Mouse (Mus musculus): ENCODE results near the gene Rabl3. TPM values are rescaled to one million over a fixed set of nuclear protein-coding genes. Genes with fewer than 3 reads are reported as not detected.
A peak's percentile ranks its signal among the peaks of the same experiment; 100 is the strongest.

Rabl3 gene
- polyA plus RNA-seq, 1 experiment from 2014 or later = 14.9 TPM

DNA sequence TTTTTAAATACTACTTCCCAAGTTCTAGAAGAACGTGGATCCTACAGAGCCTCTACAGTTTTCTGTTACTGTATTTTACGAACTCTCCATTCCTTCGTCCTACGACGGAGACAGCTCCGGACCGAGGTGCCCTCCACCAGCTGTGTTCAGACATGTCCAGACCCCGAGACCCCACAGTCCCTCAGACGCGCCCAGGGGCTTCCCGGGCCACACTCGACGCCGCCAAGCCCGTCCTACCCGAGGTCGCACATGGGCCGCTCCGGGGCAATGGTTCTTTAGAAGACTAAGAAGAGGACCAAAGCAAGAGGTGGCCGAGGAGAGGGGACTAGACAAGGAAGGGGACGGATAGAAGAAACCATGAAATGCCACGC, 460 bp upstream of the Rabl3 start:
- WGBS (ENCODE audit: insufficient replicate concordance) = under 1% methylated on average over 22 of the region's 22 CpGs
- Histone ChIP-seq H3K4me1 (ENCODE audit: insufficient read depth) (peaks cover 17% of the 10 kb centered on the region), H3K27ac (ENCODE audit: low read depth) (peak overlapping the region; percentile 81), H3K36me3 (replicated peaks; ENCODE audit: insufficient read depth, low read length) (peaks cover 14% of the 10 kb centered on the region; the same call in 1 of the 2 replicates), H3K9ac (replicated peaks) (peak overlapping the region; percentile 89), H3K4me2 (ENCODE audit: low read depth, low read length) (peak overlapping the region; percentile 97), H3K9me3 (ENCODE audit: low read length) (no peaks in the 10 kb centered on the region), H3K4me3 (ENCODE audit: low read depth, low read length) (peak overlapping the region; percentile 74), H3K27me3 (ENCODE audit: insufficient read depth, low read length) (no peaks in the 10 kb centered on the region)
- TF ChIP-seq CTCF (IDR thresholded peaks at IDR 0.05; ENCODE audit: low read depth) = no peak
- TF ChIP-seq EP300 (IDR thresholded peaks at IDR 0.05; ENCODE audit: low read depth) = no peak
- ATAC-seq (peak; percentile 45), DNase-seq (no peak)

DNA sequence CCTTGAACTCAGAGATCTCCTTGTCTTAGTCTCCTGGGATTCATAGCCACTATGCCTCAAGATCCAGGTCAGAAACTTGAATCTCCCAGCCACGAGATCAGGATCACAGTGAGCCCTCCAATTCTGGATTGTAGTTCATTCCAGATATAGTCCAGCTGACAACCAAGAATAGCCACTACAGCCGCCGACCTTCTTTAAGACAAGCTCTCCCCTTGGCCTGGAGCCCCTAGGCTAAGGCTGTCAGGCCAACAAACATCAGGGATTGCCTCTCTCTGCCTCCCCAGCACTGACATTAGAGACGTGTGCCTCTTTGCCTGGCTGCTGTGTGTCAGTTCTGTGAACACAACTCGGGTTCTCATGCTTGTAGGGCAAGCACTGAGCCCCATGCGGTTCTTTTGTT, 1.1 kb downstream of the Rabl3 start:
- H3K27ac ChIP-seq (ENCODE audit: low read depth) = no peak overlapping the region
- TF ChIP-seq CTCF (IDR thresholded peaks at IDR 0.05; ENCODE audit: low read depth) = no peak
- no peak for TF ChIP-seq EP300 (IDR thresholded peaks at IDR 0.05; ENCODE audit: low read depth)
- H3K9ac ChIP-seq (replicated peaks) = no peak overlapping the region
- H3K27me3 ChIP-seq (ENCODE audit: insufficient read depth, low read length) = no peaks in the 10 kb centered on the region
- peak overlapping the region; percentile 75; the same call in 1 of the 2 replicates for H3K4me2 ChIP-seq (ENCODE audit: low read depth, low read length)
- no peak overlapping the region for H3K4me3 ChIP-seq (ENCODE audit: low read depth, low read length)
- H3K4me1 ChIP-seq (ENCODE audit: insufficient read depth) = peaks cover 14% of the 10 kb centered on the region
- 84% methylated on average over 6 of the region's 6 CpGs for WGBS (ENCODE audit: insufficient replicate concordance)
- DNase-seq = no peak
- H3K9me3 ChIP-seq (ENCODE audit: low read length) = no peaks in the 10 kb centered on the region
- H3K36me3 ChIP-seq (replicated peaks; ENCODE audit: insufficient read depth, low read length) = peaks cover 6% of the 10 kb centered on the region
- ATAC-seq = no peak

DNA sequence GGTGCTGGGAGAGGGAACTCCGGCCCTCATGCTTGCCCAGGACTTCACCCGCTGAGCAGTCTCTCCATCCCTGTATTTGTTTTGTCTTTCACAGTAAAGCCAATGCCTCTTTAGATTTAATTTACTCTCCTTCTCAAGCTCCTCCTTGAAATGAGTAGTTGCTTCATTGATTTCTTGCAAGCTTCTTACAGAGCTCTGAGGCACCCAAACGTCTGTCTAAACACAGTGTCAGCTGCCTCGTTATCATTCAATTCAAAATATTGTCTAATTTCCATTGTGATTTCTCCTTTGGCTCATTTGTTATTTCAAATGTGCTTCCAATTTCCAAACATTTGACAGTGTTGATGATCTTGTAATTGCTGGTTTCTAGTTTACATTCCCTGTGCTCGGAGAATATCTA, 6.6 kb downstream of the Rabl3 start:
- no peak for ATAC-seq
- Histone ChIP-seq H3K9me3 (ENCODE audit: low read length) (no peaks in the 10 kb centered on the region), H3K36me3 (replicated peaks; ENCODE audit: insufficient read depth, low read length) (peaks cover 6% of the 10 kb centered on the region), H3K4me1 (ENCODE audit: insufficient read depth) (no peaks in the 10 kb centered on the region; the same call in 1 of the 2 replicates), H3K27ac (ENCODE audit: low read depth) (no peak overlapping the region), H3K9ac (replicated peaks) (no peak overlapping the region), H3K4me2 (ENCODE audit: low read depth, low read length) (no peak overlapping the region), H3K4me3 (ENCODE audit: low read depth, low read length) (no peak overlapping the region), H3K27me3 (ENCODE audit: insufficient read depth, low read length) (no peaks in the 10 kb centered on the region)
- 78% methylated on average over 5 of the region's 5 CpGs for WGBS (ENCODE audit: insufficient replicate concordance)
- no peak for TF ChIP-seq CTCF (IDR thresholded peaks at IDR 0.05; ENCODE audit: low read depth)
- TF ChIP-seq EP300 (IDR thresholded peaks at IDR 0.05; ENCODE audit: low read depth) = no peak
- no peak for DNase-seq

DNA sequence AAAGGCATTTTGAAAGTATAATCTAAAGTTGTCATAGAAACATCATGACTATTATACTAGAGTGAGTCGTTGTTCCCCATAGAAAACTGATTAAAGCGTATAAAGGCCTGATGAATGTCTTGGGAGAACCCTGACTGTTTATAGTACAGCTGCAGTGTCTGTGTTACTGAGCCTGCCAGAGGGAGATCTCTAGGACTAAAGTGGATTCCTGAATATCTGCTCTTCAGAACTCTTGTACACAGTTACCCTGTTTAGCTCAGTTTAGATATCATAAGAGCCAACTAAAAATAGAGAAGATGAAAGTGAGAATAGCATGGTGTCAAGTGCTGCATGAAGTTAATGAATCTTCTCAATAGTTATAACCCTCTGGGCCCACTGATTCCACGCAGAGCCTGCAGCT, 10.6 kb downstream of the Rabl3 start:
- no peak for DNase-seq
- Histone ChIP-seq H3K27ac (ENCODE audit: low read depth) (no peak overlapping the region), H3K27me3 (ENCODE audit: insufficient read depth, low read length) (no peaks in the 10 kb centered on the region), H3K4me3 (ENCODE audit: low read depth, low read length) (no peak overlapping the region), H3K9ac (replicated peaks) (no peak overlapping the region), H3K4me1 (ENCODE audit: insufficient read depth) (no peaks in the 10 kb centered on the region), H3K4me2 (ENCODE audit: low read depth, low read length) (no peak overlapping the region), H3K36me3 (replicated peaks; ENCODE audit: insufficient read depth, low read length) (no peaks in the 10 kb centered on the region), H3K9me3 (ENCODE audit: low read length) (no peaks in the 10 kb centered on the region)
- WGBS (ENCODE audit: insufficient replicate concordance) = 78% methylated on average over 3 of the region's 3 CpGs
- ATAC-seq = no peak
- TF ChIP-seq CTCF (IDR thresholded peaks at IDR 0.05; ENCODE audit: low read depth) (no peak), EP300 (IDR thresholded peaks at IDR 0.05; ENCODE audit: low read depth) (no peak)

DNA sequence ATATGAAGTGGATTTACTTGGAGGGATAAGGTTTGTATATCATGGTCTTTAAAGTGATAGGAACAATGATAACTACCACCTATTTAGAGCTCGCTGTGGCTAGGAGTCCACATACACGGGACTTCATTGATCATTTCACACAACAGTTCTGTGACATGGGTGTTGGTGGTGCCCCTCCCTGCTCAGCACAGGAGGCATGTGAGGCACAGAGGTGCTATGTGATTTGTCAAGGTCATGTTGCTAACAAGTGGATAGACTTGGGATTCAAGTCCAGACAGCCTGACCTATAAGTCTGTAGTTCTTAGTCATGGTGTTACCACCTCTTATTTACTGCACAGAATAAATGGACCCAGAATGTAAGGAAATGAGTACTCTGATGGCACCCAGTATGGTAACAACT, 11.3 kb downstream of the Rabl3 start:
- H3K9me3 ChIP-seq (ENCODE audit: low read length) = no peaks in the 10 kb centered on the region
- no peak overlapping the region for H3K9ac ChIP-seq (replicated peaks)
- no peaks in the 10 kb centered on the region for H3K36me3 ChIP-seq (replicated peaks; ENCODE audit: insufficient read depth, low read length)
- H3K4me2 ChIP-seq (ENCODE audit: low read depth, low read length) = no peak overlapping the region
- DNase-seq (no peak), ATAC-seq (no peak)
- H3K27ac ChIP-seq (ENCODE audit: low read depth) = no peak overlapping the region
- WGBS (ENCODE audit: insufficient replicate concordance) = 81% methylated on average over 2 of the region's 2 CpGs
- no peak overlapping the region for H3K4me3 ChIP-seq (ENCODE audit: low read depth, low read length)
- TF ChIP-seq CTCF (IDR thresholded peaks at IDR 0.05; ENCODE audit: low read depth) (no peak), EP300 (IDR thresholded peaks at IDR 0.05; ENCODE audit: low read depth) (no peak)
- H3K27me3 ChIP-seq (ENCODE audit: insufficient read depth, low read length) = no peaks in the 10 kb centered on the region
- no peaks in the 10 kb centered on the region for H3K4me1 ChIP-seq (ENCODE audit: insufficient read depth)

DNA sequence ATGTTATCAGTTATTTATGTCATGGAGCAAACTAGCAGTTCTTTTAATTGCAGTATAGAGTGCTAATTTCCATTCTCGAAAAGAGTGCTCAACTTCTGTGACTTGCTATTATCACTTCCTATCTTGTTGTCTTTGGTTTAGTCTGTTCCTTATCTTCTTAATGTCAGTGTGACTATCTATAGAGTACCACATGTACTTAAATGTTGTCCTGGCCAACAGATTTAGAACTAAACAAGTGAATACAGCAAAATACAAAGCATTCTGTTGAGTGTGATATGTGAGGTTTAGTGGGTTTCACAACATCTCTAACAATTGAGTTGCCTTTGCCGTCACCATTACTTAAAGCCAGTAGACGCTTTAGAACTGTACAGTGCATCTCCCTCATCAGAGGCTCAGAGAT, 13.1 kb downstream of the Rabl3 start:
- WGBS (ENCODE audit: insufficient replicate concordance) = 76% methylated on average over 3 of the region's 3 CpGs
- TF ChIP-seq EP300 (IDR thresholded peaks at IDR 0.05; ENCODE audit: low read depth) (no peak), CTCF (IDR thresholded peaks at IDR 0.05; ENCODE audit: low read depth) (no peak)
- Histone ChIP-seq H3K27me3 (ENCODE audit: insufficient read depth, low read length) (no peaks in the 10 kb centered on the region), H3K4me2 (ENCODE audit: low read depth, low read length) (no peak overlapping the region), H3K4me3 (ENCODE audit: low read depth, low read length) (no peak overlapping the region), H3K9ac (replicated peaks) (no peak overlapping the region), H3K27ac (ENCODE audit: low read depth) (no peak overlapping the region), H3K36me3 (replicated peaks; ENCODE audit: insufficient read depth, low read length) (peaks cover 8% of the 10 kb centered on the region), H3K4me1 (ENCODE audit: insufficient read depth) (no peaks in the 10 kb centered on the region), H3K9me3 (ENCODE audit: low read length) (no peaks in the 10 kb centered on the region)
- no peak for ATAC-seq
- no peak for DNase-seq

DNA sequence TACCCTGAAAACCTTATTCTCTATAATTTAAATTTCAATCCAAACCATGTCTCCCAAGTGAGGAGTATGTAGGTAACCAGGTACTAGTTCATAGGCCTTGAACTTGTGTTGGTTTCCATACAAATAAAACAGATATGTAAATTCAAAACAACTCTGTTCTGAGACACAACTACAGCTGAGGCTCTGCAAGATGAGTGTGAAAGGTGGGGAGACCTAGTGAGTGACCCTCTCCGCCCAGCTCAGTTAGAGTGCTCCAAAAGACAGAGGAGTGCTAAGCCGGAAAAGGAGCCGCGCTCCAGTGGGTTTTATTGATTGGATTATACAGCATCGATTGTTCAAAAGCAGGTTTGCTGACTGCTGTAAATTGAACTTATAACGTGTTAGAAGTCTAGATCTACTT, 22.7 kb downstream of the Rabl3 start:
- H3K27ac ChIP-seq (ENCODE audit: low read depth) = no peak overlapping the region
- DNase-seq = no peak
- H3K27me3 ChIP-seq (ENCODE audit: insufficient read depth, low read length) = no peaks in the 10 kb centered on the region
- H3K4me1 ChIP-seq (ENCODE audit: insufficient read depth) = 0 out of 2 replicates have a peak, but pooled peaks cover 7% of the 10 kb centered on the region
- H3K9me3 ChIP-seq (ENCODE audit: low read length) = no peaks in the 10 kb centered on the region
- H3K9ac ChIP-seq (replicated peaks) = no peak overlapping the region
- H3K36me3 ChIP-seq (replicated peaks; ENCODE audit: insufficient read depth, low read length) = peaks cover 13% of the 10 kb centered on the region
- H3K4me3 ChIP-seq (ENCODE audit: low read depth, low read length) = no peak overlapping the region
- no peak for ATAC-seq
- 88% methylated on average over 6 of the region's 6 CpGs for WGBS (ENCODE audit: insufficient replicate concordance)
- no peak overlapping the region for H3K4me2 ChIP-seq (ENCODE audit: low read depth, low read length)
- TF ChIP-seq EP300 (IDR thresholded peaks at IDR 0.05; ENCODE audit: low read depth) (no peak), CTCF (IDR thresholded peaks at IDR 0.05; ENCODE audit: low read depth) (no peak)
